In genomic region chr10:122678541-122679436, GRCm38 (mm10) we compare ENCODE assay signal across 8 mouse cellular contexts. TPM values are rescaled to one million over a fixed set of nuclear protein-coding genes. Genes with fewer than 3 reads are reported as not detected.
DNase-seq lines count a peak whose midpoint lies in the region; ATAC-seq lines count a peak whose summit lies in the region.

TSS of gene Ppm1h (plus strand) at chr10:122678762.

- H3K4me2 ChIP-seq in hindbrain, embryonic 12.5 days (replicated peaks), result peak within 1 kb of the TSS; percentile 95

- H3K9me3 ChIP-seq in hindbrain, embryonic 12.5 days (replicated peaks), result no peaks in the 10 kb centered on the region

- H3K4me1 ChIP-seq in hindbrain, embryonic 12.5 days, result peaks cover 18% of the 10 kb centered on the region

- WGBS in hindbrain, embryonic 12.5 days, result under 1% methylated on average over 72 of the region's 94 CpGs

- peaks cover 6% of the 10 kb centered on the region; the same call in 1 of the 2 replicates for H3K27me3 ChIP-seq in hindbrain, embryonic 12.5 days

- peak; percentile 87 for ATAC-seq in hindbrain, embryonic 12.5 days (ENCODE audit: low FRiP score)

- peak within 1 kb of the TSS; percentile 90 for H3K27ac ChIP-seq in hindbrain, embryonic 12.5 days

- H3K36me3 ChIP-seq in hindbrain, embryonic 12.5 days, result no peaks in the 10 kb centered on the region

- H3K9ac ChIP-seq in hindbrain, embryonic 12.5 days, result peak within 1 kb of the TSS; percentile 86

- peak within 1 kb of the TSS; percentile 79 for H3K4me3 ChIP-seq in hindbrain, embryonic 12.5 days

- DNase-seq in ES-CJ7 (ENCODE audit: low read depth, low spot score), result peak; percentile 92
- peak; percentile 72 for DNase-seq in cerebellum, adult 8-10 months
- peak; percentile 34 to 64 for DNase-seq in frontal cortex, postnatal 14 days (ENCODE audit: low spot score in 2 of 2)
- peak; percentile 50 to 59 for DNase-seq in layer of hippocampus, postnatal 25 days (ENCODE audit: extremely low spot score in 1 of 2, low spot score in 1 of 2)
- DNase-seq in lung, postnatal 10 days, result peak; percentile 79
- peak; percentile 31 for DNase-seq in ovary, postnatal 14 days (ENCODE audit: low spot score)
- DNase-seq in thymus, postnatal 14 days, result peak; percentile 94

RNA-seq across cellular contexts. Expression of gene Ppm1h, which starts in this region (rescaled TPM):
- polyA plus RNA-seq in hindbrain, embryonic 12.5 days (2016; fragmentation: Nextera tagmentation; extraction: Ambion mirVana), result 11.8 and 12.9 TPM in 2 replicates
- 10 to 100 TPM; 78.2 to 78.5 TPM for total RNA-seq in layer of hippocampus, postnatal 25 days (2021)

Comparison
In these comparisons a context has a peak if more than half of its experiments do, and no peak if none do; other contexts are left out.
1. Peak in every context shown above with its lines: DNase-seq, ATAC-seq, H3K4me3 ChIP-seq and H3K27ac ChIP-seq.
2. DNase-seq: peak in every context shown above with its lines; median percentile 94 in thymus, postnatal 14 days; 92 in ES-CJ7; 79 in lung, postnatal 10 days; 72 in cerebellum, adult 8-10 months; 54 in layer of hippocampus, postnatal 25 days; 49 in frontal cortex, postnatal 14 days; 31 in ovary, postnatal 14 days.